Mouse (Mus musculus): ENCODE results near the gene Adcy9. TPM values are rescaled to one million over a fixed set of nuclear protein-coding genes. Genes with fewer than 3 reads are reported as not detected.
A peak's percentile ranks its signal among the peaks of the same experiment; 100 is the strongest.

The Adcy9 gene
- polyA plus RNA-seq, 2 experiments: 0.65 to 0.81 TPM

GRCm38 (mm10) chr16:4316094-4316474, 104.2 kb downstream of the Adcy9 start:
- no peaks in the 10 kb centered on the region for H3K9me3 ChIP-seq (ENCODE audit: control insufficient read depth, low read length)
- no peak overlapping the region for H3K9ac ChIP-seq (replicated peaks)
- H3K27ac ChIP-seq: no peak overlapping the region
- peak; percentile 36 to 56 (median 51) for DNase-seq (ENCODE audit: low read depth in 3 of 3, low spot score in 3 of 3)
- peak; percentile 98 for TF ChIP-seq CTCF (IDR thresholded peaks at IDR 0.05; ENCODE audit: low read depth)
- TF ChIP-seq EP300 (IDR thresholded peaks at IDR 0.05; ENCODE audit: low read depth): no peak
- no peaks in the 10 kb centered on the region for H3K36me3 ChIP-seq (replicated peaks; ENCODE audit: control insufficient read depth, insufficient read depth, low read depth)
- ATAC-seq (ENCODE audit: insufficient read depth): peak; percentile 69; the same call in 1 of the 2 replicates
- no peak overlapping the region for H3K4me3 ChIP-seq (ENCODE audit: insufficient read depth in 1 of 2, low read depth in 2 of 2, low read length in 2 of 2)
- WGBS (ENCODE audit: insufficient replicate concordance): 29% methylated on average over 3 of the region's 3 CpGs
- no peaks in the 10 kb centered on the region for H3K27me3 ChIP-seq (ENCODE audit: control insufficient read depth, insufficient read depth, low read length)
- no peaks in the 10 kb centered on the region for H3K4me1 ChIP-seq (replicated peaks; ENCODE audit: control insufficient read depth in 2 of 2, insufficient read depth in 2 of 2, low read length in 1 of 2)
- no peak overlapping the region for H3K4me2 ChIP-seq (ENCODE audit: low read depth)

GRCm38 (mm10) chr16:4315352-4316093, 104.8 kb downstream of the Adcy9 start:
- Histone ChIP-seq H3K27me3 (ENCODE audit: control insufficient read depth, insufficient read depth, low read length) (no peaks in the 10 kb centered on the region), H3K9me3 (ENCODE audit: control insufficient read depth, low read length) (no peaks in the 10 kb centered on the region), H3K36me3 (replicated peaks; ENCODE audit: control insufficient read depth, insufficient read depth, low read depth) (no peaks in the 10 kb centered on the region), H3K4me3 (ENCODE audit: insufficient read depth in 1 of 2, low read depth in 2 of 2, low read length in 2 of 2) (no peak overlapping the region), H3K4me2 (ENCODE audit: low read depth) (no peak overlapping the region), H3K4me1 (replicated peaks; ENCODE audit: control insufficient read depth in 2 of 2, insufficient read depth in 2 of 2, low read length in 1 of 2) (no peaks in the 10 kb centered on the region), H3K27ac (no peak overlapping the region), H3K9ac (replicated peaks) (no peak overlapping the region)
- 63% methylated on average over 2 of the region's 2 CpGs for WGBS (ENCODE audit: insufficient replicate concordance)
- TF ChIP-seq EP300 (IDR thresholded peaks at IDR 0.05; ENCODE audit: low read depth): no peak
- no peak for TF ChIP-seq CTCF (IDR thresholded peaks at IDR 0.05; ENCODE audit: low read depth)
- no peak for ATAC-seq (ENCODE audit: insufficient read depth)
- no peak for DNase-seq (ENCODE audit: low read depth in 3 of 3, low spot score in 3 of 3)

GRCm38 (mm10) chr16:4314891-4315290, 105.4 kb downstream of the Adcy9 start:
- DNase-seq (ENCODE audit: low read depth in 3 of 3, low spot score in 3 of 3) (no peak), ATAC-seq (ENCODE audit: insufficient read depth) (no peak)
- Histone ChIP-seq H3K9me3 (ENCODE audit: control insufficient read depth, low read length) (no peaks in the 10 kb centered on the region), H3K4me3 (ENCODE audit: insufficient read depth in 1 of 2, low read depth in 2 of 2, low read length in 2 of 2) (no peak overlapping the region), H3K4me2 (ENCODE audit: low read depth) (no peak overlapping the region), H3K27me3 (ENCODE audit: control insufficient read depth, insufficient read depth, low read length) (no peaks in the 10 kb centered on the region), H3K9ac (replicated peaks) (no peak overlapping the region), H3K4me1 (replicated peaks; ENCODE audit: control insufficient read depth in 2 of 2, insufficient read depth in 2 of 2, low read length in 1 of 2) (no peaks in the 10 kb centered on the region), H3K36me3 (replicated peaks; ENCODE audit: control insufficient read depth, insufficient read depth, low read depth) (no peaks in the 10 kb centered on the region), H3K27ac (no peak overlapping the region)
- no peak for TF ChIP-seq CTCF (IDR thresholded peaks at IDR 0.05; ENCODE audit: low read depth)
- no peak for TF ChIP-seq EP300 (IDR thresholded peaks at IDR 0.05; ENCODE audit: low read depth)
- WGBS (ENCODE audit: insufficient replicate concordance): 65% methylated on average over 4 of the region's 4 CpGs

- Histone ChIP-seq H3K9me3 (ENCODE audit: control insufficient read depth, low read length) (no peaks in the 10 kb centered on the region), H3K36me3 (replicated peaks; ENCODE audit: control insufficient read depth, insufficient read depth, low read depth) (no peaks in the 10 kb centered on the region), H3K27me3 (ENCODE audit: control insufficient read depth, insufficient read depth, low read length) (no peaks in the 10 kb centered on the region), H3K27ac (no peak overlapping the region), H3K4me3 (ENCODE audit: insufficient read depth in 1 of 2, low read depth in 2 of 2, low read length in 2 of 2) (no peak overlapping the region), H3K9ac (replicated peaks) (no peak overlapping the region), H3K4me1 (replicated peaks; ENCODE audit: control insufficient read depth in 2 of 2, insufficient read depth in 2 of 2, low read length in 1 of 2) (no peaks in the 10 kb centered on the region), H3K4me2 (ENCODE audit: low read depth) (no peak overlapping the region)
- 39% methylated on average over 2 of the region's 2 CpGs for WGBS (ENCODE audit: insufficient replicate concordance)
- TF ChIP-seq CTCF (IDR thresholded peaks at IDR 0.05; ENCODE audit: low read depth) (no peak), EP300 (IDR thresholded peaks at IDR 0.05; ENCODE audit: low read depth) (no peak)
- ATAC-seq (ENCODE audit: insufficient read depth) (no peak), DNase-seq (ENCODE audit: low read depth in 3 of 3, low spot score in 3 of 3) (no peak)
Measured at GRCm38 (mm10) chr16:4312018-4312417, 108.3 kb downstream of the Adcy9 start.

GRCm38 (mm10) chr16:4311608-4312007, 108.7 kb downstream of the Adcy9 start:
- ATAC-seq (ENCODE audit: insufficient read depth) (no peak), DNase-seq (ENCODE audit: low read depth in 3 of 3, low spot score in 3 of 3) (no peak)
- no peaks in the 10 kb centered on the region for H3K9me3 ChIP-seq (ENCODE audit: control insufficient read depth, low read length)
- H3K4me1 ChIP-seq (replicated peaks; ENCODE audit: control insufficient read depth in 2 of 2, insufficient read depth in 2 of 2, low read length in 1 of 2): no peaks in the 10 kb centered on the region
- H3K27ac ChIP-seq: no peak overlapping the region
- 29% methylated on average over 2 of the region's 2 CpGs for WGBS (ENCODE audit: insufficient replicate concordance)
- TF ChIP-seq CTCF (IDR thresholded peaks at IDR 0.05; ENCODE audit: low read depth): no peak
- no peak for TF ChIP-seq EP300 (IDR thresholded peaks at IDR 0.05; ENCODE audit: low read depth)
- no peak overlapping the region for H3K4me3 ChIP-seq (ENCODE audit: insufficient read depth in 1 of 2, low read depth in 2 of 2, low read length in 2 of 2)
- H3K36me3 ChIP-seq (replicated peaks; ENCODE audit: control insufficient read depth, insufficient read depth, low read depth): no peaks in the 10 kb centered on the region
- H3K4me2 ChIP-seq (ENCODE audit: low read depth): no peak overlapping the region
- H3K27me3 ChIP-seq (ENCODE audit: control insufficient read depth, insufficient read depth, low read length): no peaks in the 10 kb centered on the region
- no peak overlapping the region for H3K9ac ChIP-seq (replicated peaks)
